Mouse (Mus musculus) small intestine, adult 2 months (tissue): Measurements from ENCODE around the gene Fbxl13.

Experiments
- CTCF ChIP-seq: fragments of 200-500 bp; IDR thresholded peaks from 2 replicates; pipeline ENCODE4 v1.5.1; 2012; ENCODE audit warnings: low read depth, mild to moderate bottlenecking, control low read depth, inconsistent platforms, low read length, moderate library complexity, mixed read lengths; ENCODE audit not compliant: insufficient replicate concordance, insufficient read length; ENCODE audit errors: extremely low read depth
- POLR2A ChIP-seq: fragments of 200-500 bp; IDR thresholded peaks from 2 replicates; pipeline ENCODE4 v1.6.1; 2012; ENCODE audit warnings: low read depth, mild to moderate bottlenecking, control low read depth, inconsistent platforms, low read length, moderate library complexity

- no peak for TF ChIP-seq POLR2A
- TF ChIP-seq CTCF, result no peak
Observed at GRCm38 (mm10) chr5:21643606-21644005, 1.8 kb downstream of the Fbxl13 start.
